Mouse (Mus musculus): Measurements from ENCODE around the gene Trim16.

DNA sequence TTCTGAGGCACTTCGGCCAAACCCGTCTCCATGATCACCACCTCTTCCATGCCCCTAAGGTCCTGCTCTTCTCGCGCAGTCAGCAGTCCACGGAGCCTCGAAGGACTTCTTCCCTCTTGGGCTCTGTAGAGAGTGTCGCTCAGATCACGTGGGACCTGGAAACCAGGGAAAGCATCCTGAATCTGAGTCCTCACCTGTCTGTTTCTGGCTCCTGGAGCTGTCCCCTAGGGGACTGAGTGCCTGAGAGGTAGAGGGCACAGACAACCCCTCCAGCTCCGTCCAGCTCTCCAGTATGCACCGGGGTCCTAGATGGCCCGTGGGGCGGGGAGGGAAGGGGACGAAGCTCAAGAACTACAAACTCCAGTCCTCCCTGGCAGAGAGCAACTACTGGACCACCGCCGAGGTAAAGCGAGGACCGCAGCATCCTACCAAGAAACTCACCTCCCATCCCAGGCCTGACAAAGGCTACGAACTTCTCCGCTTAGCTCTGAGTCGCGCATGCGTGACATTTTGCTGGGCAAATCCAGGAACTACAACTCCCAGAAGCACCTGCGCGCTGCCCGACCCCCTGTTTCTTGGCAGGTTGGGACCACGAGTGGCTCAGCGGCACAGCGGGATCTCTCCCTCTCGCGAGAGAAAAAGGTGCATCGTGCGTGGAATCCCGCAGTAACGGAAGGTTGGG is 31.0 kb upstream of the Trim16 start, which contains the start of gene Zfp286:
- TF ChIP-seq CTCF (IDR thresholded peaks at IDR 0.05; ENCODE audit: insufficient read depth, low read depth, low read length), result no peak
- TF ChIP-seq POLR2A (IDR thresholded peaks at IDR 0.05; ENCODE audit: insufficient read depth, low read depth, low read length), result 0 out of 2 replicates have a peak, but pooled peaks have one; percentile 24

Data from olfactory bulb, adult 2 months (tissue).